Mouse (Mus musculus) myocyte (in vitro differentiated cells): ENCODE measurements around the gene Pnkd.

Experiments used
- CEBPB ChIP-seq: IDR thresholded peaks from 2 replicates; pipeline ENCODE4 v1.6.1; 2011; ENCODE audit warnings: mild to moderate bottlenecking, moderate library complexity; ENCODE audit not compliant: poor library complexity, insufficient read depth, severe bottlenecking
- MAX ChIP-seq: IDR thresholded peaks from one replicate; pipeline ENCODE4 v1.6.1; 2011; ENCODE audit warnings: low read depth, mild to moderate bottlenecking, control low read depth
- MYOD1 ChIP-seq, 3 experiments: IDR thresholded peaks; one replicate each; pipeline ENCODE4 v1.6.1; 2011; ENCODE audit warnings: control low read depth in 2 of 3, low read depth in 2 of 3, mild to moderate bottlenecking in 2 of 3, moderate library complexity in 1 of 3; ENCODE audit not compliant: insufficient read length in 2 of 3, control insufficient read depth in 1 of 3
- MYOG ChIP-seq, 3 experiments: IDR thresholded peaks; one replicate each; pipeline ENCODE4 v1.6.1; 2011; ENCODE audit warnings: control low read depth in 2 of 3, low read depth in 2 of 3, mild to moderate bottlenecking in 2 of 3; ENCODE audit not compliant: insufficient read length in 2 of 3, control insufficient read depth in 1 of 3, insufficient read depth in 1 of 3
- POLR2A ChIP-seq: IDR thresholded peaks from one replicate; pipeline ENCODE4 v1.6.1; 2011; ENCODE audit warnings: low read depth, mild to moderate bottlenecking, control low read depth, moderate library complexity; ENCODE audit not compliant: insufficient read length
- POLR2AphosphoS2 ChIP-seq: IDR thresholded peaks from one replicate; pipeline ENCODE4 v1.6.1; 2011; ENCODE audit warnings: low read depth, control low read depth; ENCODE audit not compliant: insufficient read length
- TCF12 ChIP-seq: IDR thresholded peaks from one replicate; pipeline ENCODE4 v1.6.1; 2011; ENCODE audit warnings: mild to moderate bottlenecking, control low read depth; ENCODE audit not compliant: poor library complexity, insufficient read depth, severe bottlenecking
- USF1 ChIP-seq: IDR thresholded peaks from one replicate; pipeline ENCODE4 v1.6.1; 2011; ENCODE audit warnings: low read depth, mild to moderate bottlenecking, control low read depth, moderate library complexity

DNA sequence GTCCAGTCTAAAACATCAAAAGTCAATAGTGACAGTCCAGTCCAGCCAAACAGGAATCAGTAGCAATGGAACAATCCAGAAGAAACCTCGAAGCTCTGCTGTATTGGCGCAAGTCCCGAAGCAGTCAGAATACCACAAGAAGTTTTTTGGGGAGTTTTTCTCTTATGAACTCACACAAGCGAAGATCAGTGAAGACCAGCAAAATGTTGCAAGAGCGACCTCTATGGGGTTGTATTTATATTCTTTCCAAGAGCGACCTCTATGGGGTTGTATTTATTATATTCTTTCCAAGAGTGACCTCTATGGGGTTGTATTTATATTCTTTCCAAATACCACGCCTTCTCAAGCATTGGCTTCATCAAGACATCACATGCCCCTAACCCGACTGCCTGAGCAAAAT, 16.0 kb upstream of the Pnkd start:
- TF ChIP-seq MAX (no peak), POLR2A (no peak), MYOD1 (IDR thresholded peaks at IDR 0.05; ENCODE audit: control insufficient read depth in 1 of 3, insufficient read length in 2 of 3, low read depth in 2 of 3) (no peak), USF1 (no peak), TCF12 (no peak), CEBPB (no peak), MYOG (IDR thresholded peaks at IDR 0.05; ENCODE audit: control insufficient read depth in 1 of 3, insufficient read depth in 1 of 3, insufficient read length in 2 of 3, low read depth in 2 of 3) (no peak), POLR2AphosphoS2 (no peak)
